Mouse (Mus musculus) MEL (cell line): Measurements from ENCODE around the gene Gm853. TPM values are rescaled to one million over a fixed set of nuclear protein-coding genes. Genes with fewer than 3 reads are reported as not detected.
A peak's percentile ranks its signal among the peaks of the same experiment; 100 is the strongest.

Experiments
- DNase-seq: peaks from one replicate; pipeline ENCODE4 v3.0.0; 2011; ENCODE audit warnings: low read depth, low spot score
- H3K27ac ChIP-seq: 2 replicates; pipeline ENCODE4 v1.5.1; 2012; ENCODE audit warnings: low read depth, mild to moderate bottlenecking, control low read depth, low read length, moderate library complexity; ENCODE audit not compliant: control insufficient read depth
- H3K27me3 ChIP-seq, 2 experiments: fragments of 150-350 bp in 1 of 2; sonication (generic) in 1 of 2; 2 replicates each; pipeline ENCODE4 v1.6.1; 2012; ENCODE audit warnings: low read length in 2 of 2, mild to moderate bottlenecking in 2 of 2, improper control_type of control experiment in 1 of 2, moderate library complexity in 1 of 2; ENCODE audit not compliant: insufficient read depth in 2 of 2, control insufficient read depth in 1 of 2
- H3K36me3 ChIP-seq, 2 experiments: 2 replicates each; pipeline ENCODE4 v1.6.1; 2012 to 2014; ENCODE audit warnings: low read length in 2 of 2, improper control_type of control experiment in 1 of 2, inconsistent platforms in 1 of 2, mild to moderate bottlenecking in 1 of 2; ENCODE audit not compliant: insufficient read depth in 2 of 2, control insufficient read depth in 1 of 2
- H3K4me1 ChIP-seq, 2 experiments: fragments of 150-350 bp in 1 of 2; sonication (generic) in 1 of 2; 2 replicates each; pipeline ENCODE4 v1.6.1; 2012; ENCODE audit warnings: low read length in 2 of 2, improper control_type of control experiment in 1 of 2, mild to moderate bottlenecking in 1 of 2; ENCODE audit not compliant: insufficient read depth in 2 of 2, control insufficient read depth in 1 of 2
- H3K4me3 ChIP-seq, 2 experiments: fragments of 150-350 bp in 1 of 2; sonication (generic) in 1 of 2; 2 replicates each; pipeline ENCODE4 v1.5.1; 2012; ENCODE audit warnings: low read depth in 2 of 2, low read length in 2 of 2, mild to moderate bottlenecking in 2 of 2, moderate library complexity in 2 of 2, control low read depth in 1 of 2, improper control_type of control experiment in 1 of 2; ENCODE audit not compliant: control insufficient read depth in 1 of 2, insufficient read depth in 1 of 2
- H3K79me2 ChIP-seq: 2 replicates; pipeline ENCODE4 v1.6.1; 2012; ENCODE audit warnings: mild to moderate bottlenecking, low read length, moderate library complexity; ENCODE audit not compliant: control insufficient read depth, poor library complexity, insufficient read depth
- H3K9ac ChIP-seq: 2 replicates; pipeline ENCODE4 v1.6.1; 2012; ENCODE audit warnings: low read depth, mild to moderate bottlenecking, control low read depth, low read length, moderate library complexity; ENCODE audit not compliant: control insufficient read depth, poor library complexity, severe bottlenecking
- H3K9me3 ChIP-seq: fragments of 150-350 bp; sonication (generic); replicated peaks from 2 replicates; pipeline ENCODE4 v1.6.1; 2012; ENCODE audit warnings: mild to moderate bottlenecking, low read length, improper control_type of control experiment, moderate library complexity; ENCODE audit not compliant: insufficient read depth
- CHD2 ChIP-seq: IDR thresholded peaks from 2 replicates; pipeline ENCODE4 v1.6.1; 2011; ENCODE audit warnings: low read length, improper control_type of control experiment
- CTCF ChIP-seq, 3 experiments: IDR thresholded peaks in 2 of 3; conservative IDR thresholded peaks in 1 of 3; 2 replicates each; pipeline ENCODE4 v1.5.1; 2011 to 2012; ENCODE audit warnings: low read length in 3 of 3, low read depth in 2 of 3, mild to moderate bottlenecking in 2 of 3, improper control_type of control experiment in 1 of 3, inconsistent platforms in 1 of 3, mixed read lengths in 1 of 3, moderate library complexity in 1 of 3; ENCODE audit not compliant: control insufficient read depth in 1 of 3, insufficient read depth in 1 of 3, poor library complexity in 1 of 3, severe bottlenecking in 1 of 3
- ETS1 ChIP-seq: IDR thresholded peaks from 2 replicates; pipeline ENCODE4 v1.6.1; 2012; ENCODE audit warnings: low read depth, mild to moderate bottlenecking, inconsistent platforms, low read length, improper control_type of control experiment, moderate library complexity
- MAZ ChIP-seq: IDR thresholded peaks from 2 replicates; pipeline ENCODE4 v1.6.1; 2012; ENCODE audit warnings: low read depth, mild to moderate bottlenecking, inconsistent platforms, low read length, improper control_type of control experiment
- MYB ChIP-seq: IDR thresholded peaks from 2 replicates; pipeline ENCODE4 v1.6.1; 2011; ENCODE audit warnings: mild to moderate bottlenecking, low read depth, low read length, improper control_type of control experiment
- NELFE ChIP-seq: IDR thresholded peaks from 2 replicates; pipeline ENCODE4 v1.6.1; 2011; ENCODE audit warnings: low read depth, low read length, improper control_type of control experiment
- NRF1 ChIP-seq: IDR thresholded peaks from 2 replicates; pipeline ENCODE4 v1.6.1; 2014; ENCODE audit warnings: low read depth, mild to moderate bottlenecking, inconsistent platforms, low read length, improper control_type of control experiment, moderate library complexity; ENCODE audit not compliant: poor library complexity, insufficient read depth, severe bottlenecking
- POLR2A ChIP-seq, 2 experiments: IDR thresholded peaks; 2 replicates each; pipeline ENCODE4 v1.6.1; 2011 to 2012; ENCODE audit warnings: low read length in 2 of 2, mild to moderate bottlenecking in 2 of 2, control low read depth in 1 of 2, improper control_type of control experiment in 1 of 2, low read depth in 1 of 2, moderate library complexity in 1 of 2; ENCODE audit not compliant: control insufficient read depth in 1 of 2, insufficient read depth in 1 of 2, poor library complexity in 1 of 2
- POLR2AphosphoS2 ChIP-seq: IDR thresholded peaks from 2 replicates; pipeline ENCODE4 v1.6.1; 2011; ENCODE audit warnings: low read length, improper control_type of control experiment
- RCOR1 ChIP-seq: IDR thresholded peaks from 2 replicates; pipeline ENCODE4 v1.6.1; 2012; ENCODE audit warnings: low read depth, mild to moderate bottlenecking, inconsistent platforms, low read length, improper control_type of control experiment
- SIN3A ChIP-seq: IDR thresholded peaks from 2 replicates; pipeline ENCODE4 v1.6.1; 2012; ENCODE audit warnings: low read length, improper control_type of control experiment, inconsistent platforms
- polyA plus RNA-seq, 2 experiments: library from polyadenylated mRNA; stranded (reverse) in 1 of 2; unstranded in 1 of 2; fragments of >175 nt in 1 of 2; fragments of >200 nt in 1 of 2; gene quantifications; 2 replicates each; pipeline versions ENCODE4 v1.2.1 to v1.2.4; 2012; ENCODE audit warnings: low replicate concordance in 2 of 2, low read depth in 1 of 2; ENCODE audit not compliant: insufficient read length in 2 of 2, insufficient read depth in 1 of 2, missing spikeins in 1 of 2
- total RNA-seq: library from RNA; depleted of rRNA; stranded (reverse); fragments of 300-350 nt; gene quantifications from 2 replicates; pipeline ENCODE4 v1.2.3, GENCODE M21; 2012

Gm853 gene
- total and polyA plus RNA-seq, 3 experiments, result 0.04 TPM; not detected in 2

GRCm38 (mm10) chr4:130175072-130175711 is 47.0 kb downstream of the Gm853 start, which contains the start of gene Tinagl1:
TSS of gene Tinagl1 (minus strand) at chr4:130175122.
- peaks cover 6 to 48% of the 10 kb centered on the region in 2 experiments for H3K4me1 ChIP-seq
- TF ChIP-seq POLR2A (IDR thresholded peaks at IDR 0.05; ENCODE audit: control insufficient read depth in 1 of 2, insufficient read depth in 1 of 2, low read depth in 1 of 2, low read length in 2 of 2, poor library complexity in 1 of 2) (no peak), SIN3A (peak; percentile 8; the same call in 1 of the 2 replicates)
- peak within 1 kb of the TSS; percentile 63 for H3K9ac ChIP-seq

GRCm38 (mm10) chr4:130174335-130175031 is 47.7 kb downstream of the Gm853 start:
- peak overlapping the region; percentile 63 for H3K9ac ChIP-seq
- peak; percentile 81 for DNase-seq
- H3K36me3 ChIP-seq, result peaks cover 0 to 14% of the 10 kb centered on the region in 2 experiments; a peak in 2 of 4 replicates
- TF ChIP-seq MAZ (0 out of 2 replicates have a peak, but pooled peaks have one; percentile 32), POLR2A (IDR thresholded peaks at IDR 0.05; ENCODE audit: control insufficient read depth in 1 of 2, insufficient read depth in 1 of 2, low read depth in 1 of 2, low read length in 2 of 2, poor library complexity in 1 of 2) (peak; percentile 31 to 39; a peak in 1 of 4 replicates), SIN3A (0 out of 2 replicates have a peak, but pooled peaks have one; percentile 21), NRF1 (peak; percentile 54; the same call in 1 of the 2 replicates), NELFE (peak; percentile 27; the same call in 1 of the 2 replicates), RCOR1 (no peak), CHD2 (no peak), POLR2AphosphoS2 (peak; percentile 33; the same call in 1 of the 2 replicates), ETS1 (0 out of 2 replicates have a peak, but pooled peaks have one; percentile 10)
- TF ChIP-seq, all 39 proteins: peak for 7
- peak overlapping the region; percentile 42 for H3K27ac ChIP-seq
- H3K4me1 ChIP-seq, result peaks cover 6 to 51% of the 10 kb centered on the region in 2 experiments
- H3K79me2 ChIP-seq, result no peaks in the 10 kb centered on the region
- H3K4me3 ChIP-seq, result peak overlapping the region; percentile 37 to 88
- H3K9me3 ChIP-seq, result no peaks in the 10 kb centered on the region
- H3K27me3 ChIP-seq, result no peaks in the 10 kb centered on the region

More at GRCm38 (mm10) chr4:130175072-130175711, 47.0 kb downstream of the Gm853 start, which contains the start of gene Tinagl1:
- peaks cover 0 to 14% of the 10 kb centered on the region in 2 experiments; a peak in 2 of 4 replicates for H3K36me3 ChIP-seq
- H3K27ac ChIP-seq, result peak within 1 kb of the TSS; percentile 42
- DNase-seq, result no peak
- no peaks in the 10 kb centered on the region for H3K79me2 ChIP-seq
- H3K9me3 ChIP-seq, result no peaks in the 10 kb centered on the region
- H3K27me3 ChIP-seq, result no peaks in the 10 kb centered on the region
- peak within 1 kb of the TSS; percentile 37 to 88 for H3K4me3 ChIP-seq

GRCm38 (mm10) chr4:130173911-130174311 is 48.3 kb downstream of the Gm853 start:
- Histone ChIP-seq H3K27me3 (no peaks in the 10 kb centered on the region), H3K79me2 (no peaks in the 10 kb centered on the region), H3K9me3 (no peaks in the 10 kb centered on the region), H3K9ac (peak overlapping the region; percentile 63), H3K36me3 (peaks cover 0 to 18% of the 10 kb centered on the region in 2 experiments; a peak in 2 of 4 replicates), H3K27ac (peak overlapping the region; percentile 42), H3K4me3 (peak overlapping the region; percentile 37 to 88), H3K4me1 (peaks cover 6 to 57% of the 10 kb centered on the region in 2 experiments)
- DNase-seq, result peak; percentile 49
- TF ChIP-seq MYB (no peak), CTCF (IDR thresholded peaks at IDR 0.05 in 2 of 3, conservative IDR thresholded peaks at IDR 0.05 in 1 of 3; ENCODE audit: control insufficient read depth in 1 of 3, insufficient read depth in 1 of 3, low read depth in 2 of 3, low read length in 3 of 3, poor library complexity in 1 of 3, severe bottlenecking in 1 of 3) (no peak)
